Mouse (Mus musculus) layer of hippocampus, adult 18-20 months (tissue): ENCODE data around the gene Klhdc2. TPM values are rescaled to one million over a fixed set of nuclear protein-coding genes. Genes with fewer than 3 reads are reported as not detected.

Source experiments
- DNase-seq, 2 experiments: peaks; one replicate each; pipeline ENCODE4 v3.0.0; 2022; ENCODE audit warnings: low spot score in 2 of 2
- total RNA-seq, 2 experiments: library from RNA; stranded (reverse); gene quantifications; 2 replicates each; pipeline ENCODE4 v1.2.3; 2021

The Klhdc2 gene
- total RNA-seq, 2 experiments from 2014 or later = 120 to 125 TPM

GRCm38 (mm10) chr12:69299831-69300230 lies 3.4 kb downstream of the Klhdc2 start:
- no peak for DNase-seq

GRCm38 (mm10) chr12:69300391-69300790 lies 3.9 kb downstream of the Klhdc2 start:
- no peak for DNase-seq

- no peak for DNase-seq
Observed at GRCm38 (mm10) chr12:69302171-69302570, 5.7 kb downstream of the Klhdc2 start.

- no peak for DNase-seq
Observed at GRCm38 (mm10) chr12:69304051-69304450, 7.6 kb downstream of the Klhdc2 start.

- DNase-seq = no peak
Observed at GRCm38 (mm10) chr12:69306333-69306732, 9.9 kb downstream of the Klhdc2 start.

- no peak for DNase-seq
Observed at GRCm38 (mm10) chr12:69309659-69310058, 13.2 kb downstream of the Klhdc2 start.

- no peak for DNase-seq
Observed at GRCm38 (mm10) chr12:69318431-69318830, 21.9 kb downstream of the Klhdc2 start.

GRCm38 (mm10) chr12:69331187-69331586 lies 34.7 kb downstream of the Klhdc2 start:
- DNase-seq = no peak

GRCm38 (mm10) chr12:69332147-69332546 lies 35.7 kb downstream of the Klhdc2 start:
- DNase-seq = no peak

GRCm38 (mm10) chr12:69333547-69333946 lies 37.1 kb downstream of the Klhdc2 start:
- peak in 1 of 2 experiments; percentile 54 for DNase-seq

GRCm38 (mm10) chr12:69349928-69350327 lies 53.4 kb downstream of the Klhdc2 start:
- DNase-seq = no peak

GRCm38 (mm10) chr12:69351685-69352084 lies 55.2 kb downstream of the Klhdc2 start:
- DNase-seq = no peak

GRCm38 (mm10) chr12:69356546-69357299 lies 60.2 kb downstream of the Klhdc2 start, which contains the start of gene Nemf:
TSS of gene Nemf (minus strand) at chr12:69357165.
- DNase-seq = peak; percentile 85 to 96

- DNase-seq = no peak
Observed at GRCm38 (mm10) chr12:69357300-69357646, 60.8 kb downstream of the Klhdc2 start.

Other genes starting within 250 kb of the Klhdc2 start
- 1,000 to 10,000 TPM; 1,313 to 1,405 TPM for gene Rps29, start 137.5 kb upstream of the Klhdc2 start, total RNA-seq
- gene Lrr1, start 127.9 kb upstream of the Klhdc2 start, total RNA-seq = not detected
- gene Rpl36al, start 112.6 kb upstream of the Klhdc2 start, total RNA-seq = 100 to 1,000 TPM; 188 to 192 TPM
- gene Mgat2, start 112.5 kb upstream of the Klhdc2 start, total RNA-seq = 10 to 100 TPM; 25.9 to 27.1 TPM
- gene Gm49383, start 99.6 kb upstream of the Klhdc2 start, total RNA-seq = 1 to 10 TPM; 5.0 to 5.4 TPM
- 1 to 10 TPM; 1.5 to 1.8 TPM for gene Dnaaf2, start 98.3 kb upstream of the Klhdc2 start, total RNA-seq
- gene Gm49384, start 92.4 kb upstream of the Klhdc2 start, total RNA-seq = 1 to 10 TPM; 3.4 to 4.6 TPM
- under 1 TPM; 0.20 to 0.28 TPM for gene Pole2, start 68.5 kb upstream of the Klhdc2 start, total RNA-seq
- 10 to 100 TPM; 18.8 to 19.4 TPM for gene Klhdc1, start 55.5 kb upstream of the Klhdc2 start, total RNA-seq
- gene Nemf, start 60.5 kb downstream of the Klhdc2 start, total RNA-seq = 10 to 100 TPM; 43.5 to 54.5 TPM
- 10 to 100 TPM; 47.2 to 49.9 TPM for gene Arf6, start 75.5 kb downstream of the Klhdc2 start, total RNA-seq
- gene Gm9887, start 75.8 kb downstream of the Klhdc2 start, total RNA-seq = not detected